Mouse (Mus musculus) heart, embryonic 16.5 days (tissue): ENCODE results near the gene Nubp2. TPM values are rescaled to one million over a fixed set of nuclear protein-coding genes. Genes with fewer than 3 reads are reported as not detected.

Experiments used
- ATAC-seq: fragments of 200-750 bp; cut with Nextera tagmentation; replicated peaks from 2 replicates; pipeline ENCODE4 v1.8.0; 2017; ENCODE audit warnings: moderate number of reproducible peaks; ENCODE audit not compliant: insufficient read depth, low FRiP score; ENCODE audit errors: extremely low read depth
- H3K27ac ChIP-seq: fragments of 300-500 bp; sonication (generic); 2 replicates; pipeline ENCODE4 v1.5.1; 2014; ENCODE audit warnings: mild to moderate bottlenecking, low read length, control low read depth, moderate library complexity
- H3K27me3 ChIP-seq: fragments of 300-500 bp; sonication (generic); 2 replicates; pipeline ENCODE4 v1.6.1; 2014; ENCODE audit warnings: low read length, mixed read lengths; ENCODE audit not compliant: control insufficient read depth, insufficient read depth
- H3K36me3 ChIP-seq: fragments of 300-500 bp; sonication (generic); 2 replicates; pipeline ENCODE4 v1.6.1; 2014; ENCODE audit not compliant: control insufficient read depth, insufficient read depth
- H3K4me1 ChIP-seq: fragments of 300-500 bp; sonication (generic); 2 replicates; pipeline ENCODE4 v1.6.1; 2014; ENCODE audit warnings: low read length, mixed read lengths; ENCODE audit not compliant: control insufficient read depth, insufficient read depth
- H3K4me2 ChIP-seq: fragments of 300-500 bp; sonication (generic); 2 replicates; pipeline ENCODE4 v1.6.1; 2014; ENCODE audit warnings: low read depth, mild to moderate bottlenecking, control low read depth, low read length
- H3K4me3 ChIP-seq: fragments of 300-500 bp; sonication (generic); 2 replicates; pipeline ENCODE4 v1.5.1; 2014; ENCODE audit warnings: mild to moderate bottlenecking, control low read depth, low read length
- H3K9ac ChIP-seq: fragments of 300-500 bp; sonication (generic); 2 replicates; pipeline ENCODE4 v1.6.1; 2014; ENCODE audit warnings: low read length, control low read depth
- H3K9me3 ChIP-seq: fragments of 300-500 bp; sonication (generic); replicated peaks from 2 replicates; pipeline ENCODE4 v1.6.1; 2016; ENCODE audit warnings: low read length; ENCODE audit not compliant: control insufficient read depth
- WGBS: fragments of 180-500 bp; shearing (Covaris S2); extraction: QIAGEN DNeasy Blood & Tissue Kit; methylation state at CpG from one replicate; pipeline ENCODE4 v1.1.7; 2014; 5-methylcytosine and 5-hydroxymethylcytosine counted together
- polyA plus RNA-seq: library from polyadenylated mRNA; unstranded; fragments of >200 nt; fragmentation: Nextera tagmentation; extraction: Ambion mirVana; gene quantifications from 2 replicates; pipeline ENCODE4 v1.2.1, GENCODE M21; 2015

The Nubp2 gene
- 37.9 and 38.3 TPM in 2 replicates for polyA plus RNA-seq

GRCm38 (mm10) chr17:24886134-24886931 is at the start of gene Nubp2, which contains the start of gene Spsb3:
Nubp2 (minus strand) TSS chr17:24886349.
Spsb3 (plus strand) TSS chr17:24886643.
- Histone ChIP-seq H3K27ac (peak within 1 kb of the TSS; percentile 80), H3K36me3 (peaks cover 23% of the 10 kb centered on the region), H3K4me2 (peak within 1 kb of the TSS; percentile 98), H3K9ac (peak within 1 kb of the TSS; percentile 94), H3K4me3 (peak within 1 kb of the TSS; percentile 97), H3K27me3 (no peaks in the 10 kb centered on the region), H3K9me3 (no peaks in the 10 kb centered on the region), H3K4me1 (peaks cover 20% of the 10 kb centered on the region)
- peak; percentile 95 for ATAC-seq
- WGBS, result under 1% methylated on average over 69 of the region's 69 CpGs

GRCm38 (mm10) chr17:24935666-24936065 is 49.5 kb upstream of the Nubp2 start:
- ATAC-seq, result no peak
- H3K9me3 ChIP-seq, result no peaks in the 10 kb centered on the region
- peak overlapping the region; percentile 90 for H3K9ac ChIP-seq
- H3K27me3 ChIP-seq, result no peaks in the 10 kb centered on the region
- peak overlapping the region; percentile 83 for H3K4me2 ChIP-seq
- peak overlapping the region; percentile 94 for H3K4me3 ChIP-seq
- no peaks in the 10 kb centered on the region for H3K36me3 ChIP-seq
- no peak overlapping the region for H3K27ac ChIP-seq
- peaks cover 18% of the 10 kb centered on the region for H3K4me1 ChIP-seq

DNA sequence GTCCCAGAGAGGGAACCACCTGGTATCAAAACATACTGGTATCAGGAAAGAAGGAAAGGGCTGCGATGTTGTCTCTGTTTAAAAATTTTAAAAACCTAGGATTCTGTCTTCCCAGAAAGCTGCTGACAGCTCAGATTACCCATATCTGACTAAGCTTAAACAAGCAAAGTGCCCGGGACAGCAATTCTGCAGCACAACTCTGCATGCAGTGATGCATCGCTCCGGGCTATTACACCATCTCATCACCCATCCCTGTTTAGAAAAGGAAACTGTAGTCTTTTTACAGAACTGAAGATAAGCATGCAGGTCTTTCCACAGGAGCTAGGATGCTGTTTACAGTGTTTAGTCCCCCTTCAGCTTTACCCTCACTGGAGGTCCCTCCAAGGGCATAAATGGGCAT is 48.8 kb upstream of the Nubp2 start:
- no peaks in the 10 kb centered on the region for H3K9me3 ChIP-seq
- H3K27ac ChIP-seq, result no peak overlapping the region
- 26% methylated on average over 4 of the region's 4 CpGs for WGBS
- no peaks in the 10 kb centered on the region for H3K27me3 ChIP-seq
- peak overlapping the region; percentile 83 for H3K4me2 ChIP-seq
- peaks cover 18% of the 10 kb centered on the region for H3K4me1 ChIP-seq
- H3K9ac ChIP-seq, result peak overlapping the region; percentile 90
- H3K36me3 ChIP-seq, result no peaks in the 10 kb centered on the region
- ATAC-seq, result no peak
- peak overlapping the region; percentile 94 for H3K4me3 ChIP-seq

DNA sequence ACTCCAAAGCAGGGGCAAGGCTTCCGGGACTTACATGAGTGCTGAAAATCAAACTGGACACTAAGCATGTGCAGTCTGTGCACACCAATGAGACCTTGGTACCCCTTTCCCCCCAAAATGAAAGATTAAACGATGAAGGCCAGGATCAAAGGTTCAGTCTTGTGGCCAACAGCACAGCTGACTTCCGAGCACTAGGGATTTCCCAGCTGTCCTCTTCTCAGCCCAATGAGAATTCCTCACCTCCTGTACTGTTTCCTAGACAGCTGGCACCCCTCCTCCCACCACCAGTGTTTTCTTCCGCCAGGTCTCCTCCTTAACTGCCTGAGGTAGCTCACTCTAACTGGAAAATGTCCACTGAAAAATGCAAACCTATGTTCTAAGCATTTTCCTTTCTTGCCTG is 47.0 kb upstream of the Nubp2 start:
- H3K9ac ChIP-seq, result no peak overlapping the region
- ATAC-seq, result no peak

GRCm38 (mm10) chr17:24932431-24932830 is 46.3 kb upstream of the Nubp2 start:
- Histone ChIP-seq H3K4me1 (peaks cover 21% of the 10 kb centered on the region), H3K4me3 (no peak overlapping the region), H3K9me3 (no peaks in the 10 kb centered on the region), H3K27me3 (no peaks in the 10 kb centered on the region), H3K4me2 (no peak overlapping the region), H3K27ac (no peak overlapping the region), H3K36me3 (peaks cover 5% of the 10 kb centered on the region), H3K9ac (no peak overlapping the region)
- ATAC-seq, result no peak
- WGBS, result 89% methylated on average over 4 of the region's 4 CpGs

More for the DNA sequence above, 47.0 kb upstream of the Nubp2 start:
- H3K4me2 ChIP-seq, result no peak overlapping the region
- H3K4me1 ChIP-seq, result peaks cover 21% of the 10 kb centered on the region
- no peaks in the 10 kb centered on the region for H3K36me3 ChIP-seq
- no peaks in the 10 kb centered on the region for H3K27me3 ChIP-seq
- H3K9me3 ChIP-seq, result no peaks in the 10 kb centered on the region
- H3K4me3 ChIP-seq, result no peak overlapping the region
- H3K27ac ChIP-seq, result no peak overlapping the region
- WGBS, result 77% methylated on average over 4 of the region's 4 CpGs

GRCm38 (mm10) chr17:24929506-24929905 is 43.4 kb upstream of the Nubp2 start:
- Histone ChIP-seq H3K9ac (no peak overlapping the region), H3K27ac (no peak overlapping the region), H3K9me3 (no peaks in the 10 kb centered on the region), H3K27me3 (no peaks in the 10 kb centered on the region), H3K4me3 (no peak overlapping the region), H3K4me2 (no peak overlapping the region), H3K4me1 (peaks cover 7% of the 10 kb centered on the region), H3K36me3 (peaks cover 20% of the 10 kb centered on the region)
- WGBS, result 74% methylated on average over 1 of the region's 1 CpGs
- no peak for ATAC-seq

- ATAC-seq, result no peak
- Histone ChIP-seq H3K36me3 (peaks cover 62% of the 10 kb centered on the region), H3K27ac (no peak overlapping the region), H3K9me3 (no peaks in the 10 kb centered on the region), H3K9ac (no peak overlapping the region), H3K4me2 (no peak overlapping the region), H3K4me3 (no peak overlapping the region), H3K4me1 (no peaks in the 10 kb centered on the region), H3K27me3 (no peaks in the 10 kb centered on the region)
- WGBS, result 94% methylated on average over 1 of the region's 1 CpGs
Measured at GRCm38 (mm10) chr17:24923246-24923645, 37.1 kb upstream of the Nubp2 start.

DNA sequence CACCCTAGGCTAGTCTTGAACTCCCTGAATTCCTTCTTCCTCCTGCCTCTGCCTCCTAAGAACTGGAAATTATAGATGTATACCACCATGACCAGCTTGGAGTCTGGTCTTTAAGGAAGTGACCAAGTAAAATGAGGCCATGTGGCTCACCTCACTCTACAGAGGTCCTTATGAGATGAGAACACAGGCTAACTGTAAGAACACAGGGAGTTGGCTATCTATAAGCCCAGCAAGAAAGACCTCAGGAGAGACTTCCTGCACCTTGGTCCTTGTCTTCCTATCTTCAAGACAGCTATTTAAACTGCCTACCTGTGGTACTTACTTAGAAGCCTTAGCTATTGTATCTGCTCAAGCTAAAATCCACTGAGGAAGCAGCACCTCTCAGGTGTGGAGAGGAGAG is 27.8 kb upstream of the Nubp2 start:
- H3K27ac ChIP-seq, result no peak overlapping the region
- H3K4me1 ChIP-seq, result no peaks in the 10 kb centered on the region
- no peak overlapping the region for H3K4me2 ChIP-seq
- no peak for ATAC-seq
- H3K4me3 ChIP-seq, result no peak overlapping the region
- no peak overlapping the region for H3K9ac ChIP-seq
- H3K27me3 ChIP-seq, result no peaks in the 10 kb centered on the region
- H3K36me3 ChIP-seq, result peaks cover 67% of the 10 kb centered on the region
- H3K9me3 ChIP-seq, result no peaks in the 10 kb centered on the region

DNA sequence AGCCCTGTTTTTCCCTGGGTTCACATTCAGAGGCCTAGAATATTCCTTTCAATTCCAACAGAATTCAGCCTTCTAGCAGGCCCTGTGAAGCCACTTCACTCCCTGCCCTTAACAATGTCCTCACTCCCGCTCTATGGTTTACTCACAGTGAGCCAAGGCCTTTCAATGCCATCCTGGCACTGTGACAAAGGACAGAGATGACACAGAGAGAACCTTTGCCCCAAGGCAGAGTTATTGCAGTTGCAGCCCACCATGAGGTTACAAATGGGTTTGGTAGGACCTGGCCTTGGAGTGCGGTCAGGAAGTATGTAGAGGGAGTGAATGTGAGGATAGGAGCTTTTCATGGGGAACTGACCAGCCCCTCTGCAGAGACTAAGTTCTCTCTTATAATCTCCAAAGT is 21.4 kb upstream of the Nubp2 start:
- H3K4me3 ChIP-seq, result no peak overlapping the region
- H3K9me3 ChIP-seq, result no peaks in the 10 kb centered on the region
- 92% methylated on average over 2 of the region's 2 CpGs for WGBS
- H3K9ac ChIP-seq, result no peak overlapping the region
- no peak overlapping the region for H3K27ac ChIP-seq
- no peak for ATAC-seq
- peaks cover 59% of the 10 kb centered on the region for H3K36me3 ChIP-seq
- H3K4me1 ChIP-seq, result no peaks in the 10 kb centered on the region
- H3K27me3 ChIP-seq, result no peaks in the 10 kb centered on the region
- H3K4me2 ChIP-seq, result no peak overlapping the region
